Mouse (Mus musculus): ENCODE measurements around the gene Slc9a9. TPM values are rescaled to one million over a fixed set of nuclear protein-coding genes. Genes with fewer than 3 reads are reported as not detected.

Slc9a9 gene
- polyA plus RNA-seq (2014; fragmentation: Illumina TruSeq; extraction: RNeasy Lipid Tissue Mini Kit (QIAGEN cat#74804); ENCODE audit: insufficient read depth, low read depth, low replicate concordance): 3.1 TPM

GRCm38 (mm10) chr9:94669791-94670577, at the start of gene Slc9a9:
Gene Slc9a9, plus strand, starts transcription at chr9:94669909.

Other genes starting within 250 kb of the Slc9a9 start
- gene 1190002N15Rik, start 131.8 kb upstream of the Slc9a9 start, polyA plus RNA-seq (2014; fragmentation: Illumina TruSeq; extraction: RNeasy Lipid Tissue Mini Kit (QIAGEN cat#74804); ENCODE audit: insufficient read depth, low read depth, low replicate concordance): 37.9 TPM